Mouse (Mus musculus) retina, postnatal 7 days (tissue): ENCODE data around the gene Gm42517.

ENCODE experiments used
- DNase-seq: peaks from one replicate; pipeline ENCODE4 v3.0.0-alpha.2; 2012; ENCODE audit warnings: low read depth, low spot score

The Gm42517 gene

GRCm38 (mm10) chr5:108349511-108350148 lies 18.1 kb downstream of the Gm42517 start:
- DNase-seq, result no peak

DNA sequence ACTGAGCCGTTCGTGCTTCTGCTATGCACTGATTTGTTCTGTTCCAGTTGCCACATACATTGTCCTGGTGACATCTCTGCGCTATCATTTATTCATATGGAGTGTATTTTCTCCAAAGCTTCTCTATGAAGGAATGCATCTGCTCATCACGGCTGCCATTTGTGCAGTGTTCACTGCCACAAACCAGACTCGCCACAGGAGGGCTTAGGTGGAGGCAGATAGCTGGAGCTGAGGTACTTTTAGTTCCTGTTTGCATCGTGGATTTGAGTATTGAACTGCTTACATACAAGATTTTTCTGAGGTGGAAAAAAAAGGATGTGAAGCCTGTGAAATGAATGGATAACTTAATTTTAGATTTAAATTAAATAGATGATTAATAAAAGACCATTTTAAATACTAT lies 19.9 kb downstream of the Gm42517 start:
- no peak for DNase-seq

GRCm38 (mm10) chr5:108345313-108346071 lies 22.2 kb downstream of the Gm42517 start:
- no peak for DNase-seq

DNA sequence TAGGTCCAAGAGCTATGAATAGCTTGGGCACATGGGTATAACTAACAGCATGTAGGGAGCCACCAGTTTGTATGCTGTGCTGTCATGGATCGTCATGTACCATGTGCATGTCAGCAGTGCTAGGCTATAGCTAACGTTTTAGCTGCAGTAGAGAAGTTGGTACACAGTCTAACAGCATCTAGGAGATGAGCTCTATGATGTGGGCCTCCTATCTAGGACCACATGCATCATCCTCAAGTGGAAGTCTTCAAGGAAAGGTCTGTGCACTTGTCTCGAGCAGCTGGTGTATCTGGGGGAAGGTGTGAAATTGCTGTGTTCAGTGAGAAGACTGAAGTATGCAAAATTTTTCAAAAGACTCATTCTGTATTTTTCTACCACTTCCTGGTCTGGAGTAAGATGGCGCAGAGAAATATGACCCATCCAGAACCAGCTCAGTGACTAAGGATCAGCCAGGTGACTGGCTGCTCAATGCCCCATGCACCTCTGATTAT lies 24.0 kb downstream of the Gm42517 start:
- DNase-seq, result no peak

DNA sequence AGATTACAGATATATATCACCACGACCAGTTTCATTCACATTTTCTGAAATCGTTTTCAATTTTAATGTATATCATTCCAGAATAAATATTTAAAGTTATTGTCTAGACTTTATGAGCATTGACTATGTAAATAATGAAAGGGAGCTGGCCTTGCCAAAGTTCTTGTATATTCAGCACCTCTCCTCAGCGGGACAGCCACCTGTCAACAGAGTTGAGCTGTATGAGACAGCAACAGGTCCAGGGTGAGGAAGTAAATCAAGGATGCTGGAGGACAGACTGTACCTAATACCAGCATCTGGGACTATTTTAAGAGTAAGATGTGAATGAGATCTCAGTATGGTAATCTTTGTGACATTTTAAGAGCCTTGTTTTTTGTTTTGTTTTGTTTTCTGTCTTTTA lies 29.7 kb downstream of the Gm42517 start:
- DNase-seq, result no peak

DNA sequence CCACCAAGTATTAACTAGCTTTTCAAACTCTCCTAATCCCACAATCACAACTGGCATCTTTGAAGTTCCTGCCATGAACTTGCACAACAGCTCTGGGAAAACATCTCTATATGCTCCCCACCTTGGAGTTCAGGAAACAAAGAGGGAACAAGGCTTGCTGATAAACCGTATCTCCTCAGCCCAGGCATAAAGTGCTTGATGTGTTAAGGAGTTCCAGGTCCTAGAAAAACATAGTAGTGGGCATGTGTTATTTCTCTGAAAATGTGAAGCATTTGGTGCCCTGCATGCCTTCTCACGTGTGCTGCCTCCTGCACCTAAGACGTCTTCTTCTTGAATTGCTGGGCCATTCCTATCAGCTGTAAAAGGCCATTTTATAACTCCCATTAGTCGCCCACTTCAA lies 30.3 kb downstream of the Gm42517 start:
- no peak for DNase-seq

DNA sequence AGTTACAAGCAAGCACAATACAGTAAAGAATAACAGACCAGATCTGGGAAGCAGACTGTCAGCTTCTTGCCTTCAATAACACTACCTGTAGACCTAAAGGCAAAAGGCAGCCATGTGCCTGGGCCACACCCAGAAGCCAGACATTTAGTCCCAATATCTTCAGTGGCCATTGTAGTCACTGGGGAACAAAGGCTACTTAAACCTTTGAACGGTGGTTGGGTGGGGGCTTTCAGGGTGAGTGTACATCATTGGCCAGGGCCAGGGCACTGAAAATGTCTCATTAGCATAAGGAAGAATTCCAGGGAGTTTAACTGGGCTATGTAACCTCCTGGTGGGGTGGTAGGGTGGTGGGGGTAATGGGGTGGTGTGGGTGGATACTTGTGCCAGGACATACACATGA lies 36.7 kb downstream of the Gm42517 start:
- no peak for DNase-seq
